Mouse (Mus musculus) heart, embryonic 10.5 days (tissue): ENCODE measurements around the gene Cwc22. TPM values are rescaled to one million over a fixed set of nuclear protein-coding genes. Genes with fewer than 3 reads are reported as not detected.
A peak's percentile ranks its signal among the peaks of the same experiment; 100 is the strongest.

Experiments used
- DNase-seq: peaks from one replicate; pipeline ENCODE4 v3.0.0-alpha.2; 2017; ENCODE audit warnings: low spot score
- H3K27ac ChIP-seq: fragments of 300-500 bp; sonication (generic); 2 replicates; pipeline ENCODE4 v1.5.1; 2016; ENCODE audit warnings: mild to moderate bottlenecking
- H3K27me3 ChIP-seq: fragments of 300-500 bp; sonication (generic); 2 replicates; pipeline ENCODE4 v1.6.1; 2016; ENCODE audit warnings: mild to moderate bottlenecking; ENCODE audit not compliant: poor library complexity, insufficient read depth, severe bottlenecking
- H3K36me3 ChIP-seq: fragments of 300-500 bp; sonication (generic); 2 replicates; pipeline ENCODE4 v1.6.1; 2016; ENCODE audit warnings: mild to moderate bottlenecking, moderate library complexity
- H3K4me1 ChIP-seq: fragments of 300-500 bp; sonication (generic); 2 replicates; pipeline ENCODE4 v1.6.1; 2016; ENCODE audit warnings: mild to moderate bottlenecking
- H3K4me3 ChIP-seq: fragments of 300-500 bp; sonication (generic); 2 replicates; pipeline ENCODE4 v1.5.1; 2016; ENCODE audit warnings: mild to moderate bottlenecking, moderate library complexity
- H3K9me3 ChIP-seq: fragments of 300-500 bp; sonication (generic); 2 replicates; pipeline ENCODE4 v1.6.1; 2016; ENCODE audit warnings: mild to moderate bottlenecking, moderate library complexity
- WGBS: fragments of 180-500 bp; shearing (Covaris S2); methylation state at CpG from one replicate; pipeline ENCODE4 v1.1.7; 2016; 5-methylcytosine and 5-hydroxymethylcytosine counted together
- polyA plus RNA-seq: library from polyadenylated mRNA; unstranded; fragments of >200 nt; fragmentation: Nextera tagmentation; extraction: Ambion mirVana; gene quantifications from 2 replicates; pipeline ENCODE4 v1.2.1, GENCODE M21; 2016

The Cwc22 gene
- 23.4 and 30.3 TPM in 2 replicates for polyA plus RNA-seq

DNA sequence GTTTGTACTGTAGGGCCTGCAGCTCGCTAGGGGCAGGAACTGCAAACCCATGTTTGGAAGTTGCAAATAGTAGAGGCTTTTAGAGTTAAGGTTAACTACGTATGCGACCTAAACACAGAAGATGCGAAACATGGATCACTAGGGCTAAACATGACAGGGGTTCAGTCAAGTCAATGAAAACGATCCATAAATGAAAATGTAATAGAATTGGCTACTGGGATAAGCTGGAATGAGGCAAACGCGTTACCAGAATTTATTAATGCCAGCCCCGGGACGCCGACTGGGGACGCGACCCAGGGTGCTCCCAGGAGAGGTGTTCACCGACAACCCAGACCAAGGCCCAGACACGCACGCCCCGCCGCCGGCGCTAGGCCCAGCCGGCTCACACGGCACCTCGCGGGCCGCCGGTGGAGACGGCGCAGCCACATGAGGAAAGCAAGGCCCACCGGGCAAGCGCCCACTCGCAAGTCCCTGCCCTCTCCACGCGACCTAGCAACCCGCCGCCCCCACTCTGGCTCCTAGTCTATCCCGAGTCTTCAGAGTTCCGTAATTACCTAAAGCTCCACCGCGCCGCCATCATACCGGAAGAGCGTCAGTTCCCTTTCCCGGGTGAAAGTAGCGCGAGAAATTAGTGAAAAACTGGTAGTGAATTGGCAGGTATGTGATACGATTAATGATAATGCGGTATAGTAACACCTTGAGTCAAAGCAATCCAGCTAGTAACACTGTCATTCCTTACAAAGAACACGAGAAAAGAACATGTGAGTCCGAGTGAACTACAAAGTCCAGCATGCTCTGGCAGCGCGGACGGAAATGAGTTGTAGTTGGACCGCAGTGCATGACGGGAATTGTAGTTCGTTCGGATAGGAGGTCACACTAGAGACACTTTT, at the start of gene Cwc22:
Gene Cwc22, minus strand, starts transcription at position 780 of the 890 bp plus-strand sequence.
- DNase-seq, result peak; percentile 93
- H3K4me1 ChIP-seq, result peaks cover 6% of the 10 kb centered on the region; the same call in 1 of the 2 replicates
- no peaks in the 10 kb centered on the region for H3K36me3 ChIP-seq
- no peaks in the 10 kb centered on the region for H3K27me3 ChIP-seq
- under 1% methylated on average over 55 of the region's 55 CpGs for WGBS
- no peaks in the 10 kb centered on the region for H3K9me3 ChIP-seq
- peak within 1 kb of the TSS; percentile 90 for H3K27ac ChIP-seq
- H3K4me3 ChIP-seq, result peak within 1 kb of the TSS; percentile 71

DNA sequence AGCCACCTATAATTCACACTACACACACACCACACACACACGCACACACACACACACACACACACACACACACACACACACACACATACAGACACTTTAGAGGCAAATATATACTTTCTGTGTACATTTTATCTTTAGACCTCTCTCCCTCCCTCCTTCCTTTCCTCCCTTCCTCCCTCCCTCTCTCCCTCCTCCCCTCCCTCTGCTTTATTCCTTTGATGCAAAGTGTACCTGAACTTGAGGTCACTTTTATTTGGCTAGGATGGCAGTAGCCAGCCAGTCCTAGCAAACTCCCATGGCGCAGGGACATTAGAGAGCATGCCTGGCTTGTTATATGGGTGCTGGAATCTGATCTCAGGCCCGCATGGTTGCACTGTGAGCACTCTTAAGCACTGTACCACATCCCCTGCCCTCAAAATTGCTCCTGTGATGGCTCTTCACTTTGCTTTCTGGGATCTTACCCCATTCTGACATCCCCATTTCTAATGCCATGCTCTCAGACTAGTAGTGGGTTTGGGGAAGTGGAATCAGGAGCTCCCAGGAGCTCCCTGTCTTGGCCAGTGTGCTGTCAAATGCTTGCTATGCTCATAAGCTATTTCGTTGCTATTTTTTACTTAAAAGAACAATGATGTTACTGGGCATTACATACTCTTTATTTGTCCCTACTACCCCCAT, 47.7 kb upstream of the Cwc22 start:
- no peak for DNase-seq
- H3K36me3 ChIP-seq, result no peaks in the 10 kb centered on the region
- H3K4me1 ChIP-seq, result no peaks in the 10 kb centered on the region
- H3K4me3 ChIP-seq, result no peak overlapping the region
- H3K27ac ChIP-seq, result no peak overlapping the region
- WGBS, result 65% methylated on average over 4 of the region's 4 CpGs
- no peaks in the 10 kb centered on the region for H3K27me3 ChIP-seq
- H3K9me3 ChIP-seq, result no peaks in the 10 kb centered on the region

DNA sequence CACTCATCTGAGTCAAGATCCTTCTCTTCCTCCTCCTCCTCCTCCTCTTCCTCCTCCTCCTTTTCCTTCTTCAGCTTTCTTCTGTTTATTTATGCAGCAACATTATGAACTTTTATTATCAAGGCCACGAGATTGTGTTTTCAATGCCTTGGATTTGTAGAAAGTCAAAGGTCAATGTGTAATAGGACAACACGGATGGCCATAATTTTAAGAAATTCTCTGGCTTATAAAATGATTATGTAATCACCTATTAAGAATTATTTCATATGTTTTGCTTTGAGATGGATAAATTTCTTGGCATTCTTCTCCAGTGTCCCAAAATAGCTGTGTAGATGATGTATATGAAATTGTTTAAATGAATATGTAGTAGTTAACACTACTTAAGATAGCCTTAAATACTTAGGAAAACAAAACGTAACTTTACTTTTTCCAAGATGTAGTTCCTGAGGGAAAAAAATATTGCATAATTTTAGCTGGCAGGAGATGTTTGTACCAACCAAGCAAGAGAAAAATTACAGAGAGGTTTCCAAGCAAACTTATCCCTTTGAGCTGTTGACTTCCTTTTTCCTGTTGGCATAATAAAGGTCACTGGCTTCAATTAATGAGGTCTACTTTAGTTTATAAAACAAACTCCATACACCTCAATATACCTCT, 46.9 kb upstream of the Cwc22 start:
- Histone ChIP-seq H3K27me3 (no peaks in the 10 kb centered on the region), H3K36me3 (no peaks in the 10 kb centered on the region), H3K4me3 (no peak overlapping the region), H3K9me3 (no peaks in the 10 kb centered on the region), H3K4me1 (no peaks in the 10 kb centered on the region), H3K27ac (no peak overlapping the region)
- 80% methylated on average over 3 of the region's 3 CpGs for WGBS
- DNase-seq, result no peak

DNA sequence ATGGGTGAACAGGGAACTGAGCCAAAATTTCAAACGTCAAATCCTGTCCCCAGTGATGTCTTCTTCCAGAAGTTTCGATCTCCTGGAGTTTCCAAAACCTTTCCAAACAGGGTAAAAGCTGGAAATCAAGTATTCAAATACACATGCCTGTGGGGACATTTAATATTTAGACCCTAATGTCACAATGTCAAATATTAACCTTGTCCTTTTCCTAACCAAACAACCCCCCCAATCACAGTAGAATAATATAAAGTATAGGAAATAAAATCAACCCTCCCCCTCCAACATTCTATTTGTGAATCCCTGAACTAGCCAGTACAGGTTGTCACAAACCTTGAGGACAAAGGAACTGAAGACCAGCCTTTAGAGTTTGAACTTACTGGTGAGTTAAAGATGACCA, 44.6 kb upstream of the Cwc22 start:
- no peak overlapping the region for H3K4me3 ChIP-seq
- H3K4me1 ChIP-seq, result no peaks in the 10 kb centered on the region
- 64% methylated on average over 2 of the region's 2 CpGs for WGBS
- DNase-seq, result no peak
- H3K27ac ChIP-seq, result no peak overlapping the region
- no peaks in the 10 kb centered on the region for H3K9me3 ChIP-seq
- no peaks in the 10 kb centered on the region for H3K27me3 ChIP-seq
- no peaks in the 10 kb centered on the region for H3K36me3 ChIP-seq

- Histone ChIP-seq H3K9me3 (no peaks in the 10 kb centered on the region), H3K36me3 (no peaks in the 10 kb centered on the region), H3K4me3 (no peak overlapping the region), H3K27ac (no peak overlapping the region), H3K4me1 (no peaks in the 10 kb centered on the region), H3K27me3 (no peaks in the 10 kb centered on the region)
- no peak for DNase-seq
These were observed 43.9 kb upstream of the Cwc22 start for GRCm38 (mm10) chr2:77990121-77990520.

DNA sequence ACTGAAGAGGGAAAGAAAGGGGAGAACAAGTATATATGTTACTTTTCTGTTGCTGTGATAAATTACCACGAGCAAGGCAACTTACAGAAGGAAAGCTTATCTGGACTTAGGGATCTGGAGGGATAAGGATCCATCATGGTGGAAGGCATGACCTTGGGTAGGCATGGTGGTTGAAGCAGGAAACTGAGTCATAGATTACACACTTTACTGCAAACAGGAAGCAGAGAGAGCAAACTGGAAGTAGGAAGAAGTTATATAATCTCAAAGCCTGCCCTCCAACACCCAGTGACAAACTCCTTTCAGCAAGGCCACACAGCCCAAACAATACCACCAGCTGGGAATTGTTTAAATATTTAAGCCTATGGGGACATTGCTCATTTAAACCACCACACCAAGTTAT, 43.2 kb upstream of the Cwc22 start:
- Histone ChIP-seq H3K4me1 (no peaks in the 10 kb centered on the region), H3K27me3 (no peaks in the 10 kb centered on the region), H3K4me3 (no peak overlapping the region), H3K9me3 (no peaks in the 10 kb centered on the region), H3K36me3 (no peaks in the 10 kb centered on the region), H3K27ac (no peak overlapping the region)
- no peak for DNase-seq
- 79% methylated on average over 1 of the region's 1 CpGs for WGBS

DNA sequence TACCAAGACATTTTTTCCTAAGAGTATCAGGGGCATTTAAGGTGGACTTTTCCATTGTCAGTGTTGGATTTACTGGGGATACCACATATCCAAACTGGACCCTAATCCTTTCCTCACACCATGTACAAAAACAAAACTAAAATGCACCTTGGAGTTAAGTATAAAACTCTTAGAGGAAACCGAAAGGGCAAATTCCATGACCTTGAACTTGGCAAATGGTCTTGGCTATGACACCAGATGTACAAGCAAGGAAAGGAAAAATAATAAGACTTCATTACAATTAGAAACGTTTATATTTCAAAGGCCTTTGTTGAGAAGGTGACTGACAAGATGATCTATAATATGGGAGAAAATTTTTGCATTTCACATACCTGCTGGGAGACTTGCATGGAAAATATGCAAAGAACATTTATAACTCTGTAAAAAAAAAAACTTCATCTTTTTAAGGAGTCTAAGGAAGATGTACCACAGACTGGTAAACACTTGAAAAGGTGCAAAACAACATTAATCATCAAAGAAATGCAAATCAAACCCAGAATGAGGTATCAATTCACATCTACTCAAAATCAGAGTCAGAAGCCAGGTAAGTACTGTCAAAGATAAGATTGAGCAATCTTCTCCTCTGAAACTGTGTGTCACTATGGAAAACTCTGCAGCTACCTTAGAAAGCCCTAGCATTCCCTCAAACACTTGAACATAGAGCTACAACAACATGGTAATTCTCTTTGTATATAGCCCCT, 40.0 kb upstream of the Cwc22 start:
- Histone ChIP-seq H3K9me3 (no peaks in the 10 kb centered on the region), H3K36me3 (no peaks in the 10 kb centered on the region), H3K27ac (no peak overlapping the region), H3K4me3 (no peak overlapping the region), H3K27me3 (no peaks in the 10 kb centered on the region), H3K4me1 (no peaks in the 10 kb centered on the region)
- 68% methylated on average over 2 of the region's 2 CpGs for WGBS
- no peak for DNase-seq

DNA sequence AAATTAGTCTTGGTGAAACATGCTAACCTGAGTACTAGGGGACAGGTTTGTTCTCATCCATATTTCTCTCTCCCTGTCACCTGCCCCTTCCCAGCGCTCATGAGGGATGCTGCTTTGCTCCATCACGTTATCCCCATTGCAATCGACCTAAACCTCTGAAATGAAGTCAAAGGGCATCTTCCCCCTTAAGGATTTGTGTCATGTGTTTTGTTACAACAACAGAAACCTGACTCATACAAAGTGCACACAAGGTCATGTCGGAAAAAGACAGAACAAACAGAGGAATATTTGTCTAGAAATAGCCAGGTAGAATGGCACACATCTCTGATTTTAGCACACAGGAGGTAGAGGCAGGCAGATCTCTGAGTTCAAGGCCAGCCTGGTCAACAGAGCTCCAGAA, 38.0 kb upstream of the Cwc22 start:
- Histone ChIP-seq H3K4me3 (no peak overlapping the region), H3K36me3 (no peaks in the 10 kb centered on the region), H3K9me3 (no peaks in the 10 kb centered on the region), H3K27me3 (no peaks in the 10 kb centered on the region), H3K27ac (no peak overlapping the region), H3K4me1 (no peaks in the 10 kb centered on the region)
- no peak for DNase-seq
- WGBS, result 75% methylated on average over 4 of the region's 4 CpGs

- no peaks in the 10 kb centered on the region for H3K36me3 ChIP-seq
- H3K27ac ChIP-seq, result no peak overlapping the region
- 0 out of 2 replicates have a peak, but pooled peaks cover 5% of the 10 kb centered on the region for H3K9me3 ChIP-seq
- H3K4me3 ChIP-seq, result no peak overlapping the region
- no peak for DNase-seq
- no peaks in the 10 kb centered on the region for H3K4me1 ChIP-seq
- H3K27me3 ChIP-seq, result no peaks in the 10 kb centered on the region
- WGBS, result 86% methylated on average over 4 of the region's 4 CpGs
These were observed 35.7 kb upstream of the Cwc22 start for GRCm38 (mm10) chr2:77981826-77982225.

DNA sequence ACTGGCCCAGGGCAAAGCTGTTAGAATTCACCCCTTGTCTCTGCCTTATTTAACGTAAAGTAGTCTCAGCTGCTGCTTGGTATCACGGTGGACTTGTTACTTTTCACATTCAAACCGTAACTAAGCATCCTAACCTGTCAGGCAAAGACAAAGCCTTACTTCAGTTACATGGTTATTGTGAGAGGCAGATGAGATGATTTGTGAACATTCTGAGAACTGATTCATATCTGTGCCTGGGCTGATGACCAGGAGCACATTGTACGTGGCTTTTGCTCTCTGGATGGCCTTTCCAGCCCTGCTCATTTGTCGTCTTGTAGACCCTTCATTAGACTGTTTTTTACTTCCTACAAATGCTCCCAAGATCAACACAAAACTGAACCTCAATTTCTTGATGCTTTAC, 34.5 kb upstream of the Cwc22 start:
- Histone ChIP-seq H3K27ac (no peak overlapping the region), H3K4me1 (no peaks in the 10 kb centered on the region), H3K36me3 (no peaks in the 10 kb centered on the region), H3K9me3 (0 out of 2 replicates have a peak, but pooled peaks cover 5% of the 10 kb centered on the region), H3K4me3 (no peak overlapping the region), H3K27me3 (no peaks in the 10 kb centered on the region)
- WGBS, result 86% methylated on average over 5 of the region's 5 CpGs
- no peak for DNase-seq

DNA sequence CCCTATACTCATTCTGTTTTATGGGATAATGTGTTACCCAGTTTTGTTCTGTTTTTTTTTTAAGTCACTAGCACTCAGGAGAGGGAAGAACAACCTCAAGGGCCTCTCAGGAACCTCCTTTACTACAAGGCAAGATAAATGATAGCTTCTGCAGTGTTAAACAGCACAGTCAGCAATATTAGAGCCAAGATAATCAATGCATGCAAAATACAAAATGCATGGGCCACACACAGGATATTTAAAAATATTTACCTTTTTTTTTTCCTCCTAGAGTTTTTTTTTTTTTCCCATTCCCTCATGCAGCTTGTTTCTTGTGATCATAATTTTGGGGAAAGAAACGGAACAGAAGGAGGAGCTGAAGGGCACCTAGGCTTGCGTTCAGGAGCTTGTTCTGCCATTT, 33.3 kb upstream of the Cwc22 start:
- Histone ChIP-seq H3K9me3 (0 out of 2 replicates have a peak, but pooled peaks cover 5% of the 10 kb centered on the region), H3K4me3 (no peak overlapping the region), H3K36me3 (no peaks in the 10 kb centered on the region), H3K27ac (no peak overlapping the region), H3K4me1 (no peaks in the 10 kb centered on the region), H3K27me3 (no peaks in the 10 kb centered on the region)
- WGBS, result 92% methylated on average over 2 of the region's 2 CpGs
- DNase-seq, result no peak

DNA sequence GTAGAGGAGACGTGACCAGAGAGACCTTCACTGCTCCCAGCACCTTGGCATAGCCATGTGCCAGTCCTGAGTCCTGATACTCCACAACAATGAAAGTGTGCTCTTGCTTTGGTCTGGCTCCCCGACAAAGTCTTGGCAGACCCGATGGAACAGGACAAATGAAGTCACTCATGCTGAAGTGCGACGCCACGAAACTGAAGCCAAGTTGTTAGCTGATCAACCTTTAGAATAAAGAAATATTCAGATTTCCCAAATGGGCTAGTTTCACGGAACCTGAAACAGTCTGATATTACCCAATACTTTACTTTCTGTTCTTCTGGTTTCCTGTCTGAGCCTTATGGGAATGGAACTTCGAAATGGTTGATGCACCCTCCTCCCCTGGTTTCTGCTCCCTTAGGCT, 32.9 kb upstream of the Cwc22 start:
- Histone ChIP-seq H3K9me3 (0 out of 2 replicates have a peak, but pooled peaks cover 5% of the 10 kb centered on the region), H3K27me3 (no peaks in the 10 kb centered on the region), H3K27ac (no peak overlapping the region), H3K4me3 (no peak overlapping the region), H3K4me1 (no peaks in the 10 kb centered on the region), H3K36me3 (no peaks in the 10 kb centered on the region)
- 89% methylated on average over 8 of the region's 8 CpGs for WGBS
- no peak for DNase-seq
